Mouse (Mus musculus): ENCODE data around the gene Sgsm1.

Gene Sgsm1

DNA sequence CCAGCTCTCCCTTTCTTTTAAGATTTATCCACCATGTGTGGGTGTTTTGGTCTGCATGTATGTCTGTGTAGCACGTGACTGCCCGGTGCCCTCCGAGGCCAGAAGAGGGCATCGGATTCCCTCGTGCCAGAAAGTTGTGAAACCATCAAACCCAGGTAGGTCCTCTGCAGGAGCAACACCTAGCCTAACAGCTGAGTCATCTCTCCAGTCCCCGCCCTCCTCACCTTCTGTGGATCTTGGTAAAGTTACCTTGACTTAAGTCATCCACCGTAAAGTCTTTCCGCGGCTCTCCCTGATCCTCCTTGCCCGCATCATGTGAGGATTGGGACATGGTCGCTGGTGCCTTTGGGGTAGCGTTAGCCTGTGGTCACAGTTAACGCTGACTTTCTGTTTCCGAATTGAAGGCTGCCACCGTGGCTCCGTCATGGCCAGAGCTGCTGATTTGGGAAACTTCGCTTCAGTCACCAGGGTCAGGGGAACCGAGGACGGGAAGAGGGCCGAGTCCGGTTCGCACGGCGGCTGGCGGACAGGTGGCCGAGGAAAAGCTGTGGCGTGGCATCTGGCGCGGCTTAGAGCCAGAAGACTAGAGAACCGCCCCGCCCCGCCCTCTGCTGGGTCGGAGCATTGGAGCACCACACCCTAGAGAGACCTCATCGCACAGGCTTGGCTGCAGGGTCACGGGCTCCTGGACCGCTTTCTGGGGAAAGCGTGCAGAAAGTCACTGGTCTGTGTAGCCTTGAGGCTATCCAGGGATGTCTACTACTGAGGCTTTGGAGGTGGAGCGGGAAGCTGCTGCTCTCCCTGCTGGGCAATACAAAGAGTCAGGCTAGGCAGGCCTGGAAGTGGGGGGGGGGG is 13.4 kb upstream of the Sgsm1 start:
- no peak for DNase-seq (ENCODE audit: low spot score in 2 of 2)

DNA sequence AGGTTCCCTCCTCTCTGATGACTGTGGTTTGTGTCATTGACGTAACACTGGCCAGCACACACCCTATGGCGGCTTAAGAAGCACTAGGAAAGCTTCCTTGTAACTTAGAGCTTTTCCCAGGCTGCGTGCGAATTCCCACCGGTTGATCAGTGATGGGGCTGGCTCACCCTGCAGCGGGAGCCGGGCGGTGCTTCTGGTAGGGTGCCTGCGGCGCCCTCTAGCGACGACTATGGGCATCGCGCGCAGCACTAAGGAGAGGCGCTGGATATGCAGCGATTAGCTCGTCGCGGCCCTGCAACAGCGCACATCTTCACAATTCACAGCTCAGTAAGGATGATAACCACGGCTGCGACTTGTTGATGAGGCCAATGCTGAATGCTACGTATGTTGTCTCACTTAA is 3.4 kb upstream of the Sgsm1 start:
- DNase-seq (ENCODE audit: low spot score in 2 of 2), result peak in 1 of 2 experiments; percentile 9

DNA sequence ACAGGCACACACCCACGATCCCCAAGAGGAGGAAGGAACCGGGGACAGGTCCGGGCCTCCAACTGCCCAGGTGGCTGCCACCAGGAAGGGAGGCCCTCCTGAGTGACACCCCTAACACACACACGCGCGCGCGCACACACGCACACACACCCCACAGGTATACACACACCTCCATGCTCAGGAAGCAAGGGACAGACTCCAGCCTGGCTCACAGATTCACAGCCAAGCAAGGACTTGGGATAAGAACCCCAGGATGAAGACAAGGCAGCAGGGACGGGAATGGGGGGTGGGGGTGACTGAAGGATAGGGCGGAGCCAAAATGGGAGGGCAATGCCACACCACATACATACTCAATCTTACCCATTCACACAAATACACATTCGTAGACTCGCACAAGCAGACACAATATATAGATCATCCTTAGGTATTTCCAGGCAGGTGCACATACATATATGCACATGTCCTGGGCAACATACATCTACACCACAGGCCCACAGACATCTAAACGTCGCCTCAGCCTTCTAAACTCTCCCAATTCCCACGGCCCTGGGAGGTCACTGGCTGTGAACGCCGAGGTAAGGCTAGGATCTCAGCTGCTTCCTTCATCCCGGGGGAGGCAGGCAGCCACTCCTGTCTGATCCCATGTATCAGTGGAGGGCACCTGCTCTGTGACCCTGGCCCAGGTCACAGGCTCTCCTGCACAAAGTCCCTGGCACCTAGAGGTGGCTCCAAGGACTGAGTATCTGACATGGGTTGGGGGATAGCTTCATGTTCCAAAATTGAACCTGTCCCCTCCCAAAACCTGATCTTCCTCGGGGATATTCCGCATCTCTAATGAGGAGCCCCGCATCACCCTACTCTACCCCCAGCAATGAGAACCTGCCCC is 852 bp downstream of the Sgsm1 start:
- DNase-seq (ENCODE audit: low spot score in 2 of 2), result no peak

DNA sequence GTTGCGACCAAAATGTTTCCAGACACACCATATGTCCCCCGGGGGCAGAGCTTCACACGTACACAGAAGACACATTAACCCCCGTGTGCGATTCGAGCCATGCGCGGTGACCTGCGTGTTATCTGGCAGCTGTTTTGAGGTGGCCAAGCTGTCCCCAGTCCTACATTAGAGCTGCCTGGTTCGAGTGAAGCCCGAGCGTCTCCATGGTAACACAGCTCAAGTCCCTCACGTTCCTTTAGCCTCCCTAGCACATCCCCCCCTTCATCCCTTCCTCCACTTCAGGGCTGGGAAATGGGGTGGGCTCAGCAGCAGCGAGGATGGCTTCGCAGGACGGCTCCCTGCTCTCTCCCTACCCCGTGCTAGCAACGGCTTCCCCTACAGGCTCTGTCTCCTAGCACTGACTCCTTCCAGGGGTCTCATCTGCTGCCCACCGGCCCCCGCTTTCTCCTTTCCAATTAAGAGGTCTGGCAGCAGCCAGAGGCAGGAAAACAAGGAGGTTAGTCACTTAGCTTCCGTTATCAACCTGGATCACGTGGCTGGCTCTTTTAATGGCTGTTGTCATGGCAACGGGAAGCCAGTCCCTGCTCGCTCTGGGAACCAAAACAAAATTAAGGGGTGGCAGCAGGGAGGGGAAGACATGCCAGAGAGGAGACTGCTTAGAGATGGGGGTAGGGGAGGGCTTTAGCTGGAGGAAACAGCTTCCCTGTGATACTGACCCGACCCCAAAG is 3.7 kb downstream of the Sgsm1 start:
- no peak for DNase-seq (ENCODE audit: low spot score in 2 of 2)

DNA sequence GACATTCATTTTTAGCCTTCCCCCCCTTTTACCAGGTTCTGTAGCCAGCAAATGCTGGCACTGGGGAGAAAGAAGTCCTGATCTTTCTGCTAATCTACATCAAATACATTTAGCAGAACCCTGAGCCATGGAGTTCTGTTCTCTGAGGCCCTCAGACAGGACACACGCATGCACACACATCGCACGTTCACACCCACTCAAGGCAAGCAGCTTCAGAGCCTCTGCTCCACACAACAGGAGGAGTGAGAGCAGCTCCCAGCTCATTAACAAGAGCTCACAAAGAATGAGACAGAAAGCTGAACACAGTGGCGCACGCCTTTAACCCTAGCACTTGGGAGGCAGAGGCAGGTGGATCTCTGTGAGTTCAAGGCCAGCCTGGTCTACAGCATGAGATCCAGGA is 6.1 kb downstream of the Sgsm1 start:
- DNase-seq (ENCODE audit: low spot score in 2 of 2), result no peak

DNA sequence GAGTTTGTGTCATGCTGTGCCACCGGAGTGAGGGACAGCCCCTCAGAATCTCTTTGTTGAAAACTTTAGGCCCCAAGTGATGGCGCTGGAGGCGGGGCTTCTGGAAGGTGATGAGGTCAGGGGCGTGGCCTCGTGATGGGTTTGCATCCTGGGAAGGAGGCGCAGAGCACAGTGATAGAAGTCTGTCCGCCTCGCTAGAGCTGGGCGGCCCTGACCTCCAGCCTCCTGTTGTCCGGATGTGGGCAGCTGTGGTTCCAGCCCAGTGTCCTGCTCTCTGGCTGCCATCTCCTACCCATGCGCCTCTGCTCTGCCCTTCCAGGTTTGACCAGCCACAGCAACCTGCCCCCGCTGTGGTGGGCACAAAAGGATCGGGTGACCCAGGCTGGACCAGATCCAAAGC is 8.7 kb downstream of the Sgsm1 start:
- no peak for DNase-seq (ENCODE audit: low spot score in 2 of 2)

DNA sequence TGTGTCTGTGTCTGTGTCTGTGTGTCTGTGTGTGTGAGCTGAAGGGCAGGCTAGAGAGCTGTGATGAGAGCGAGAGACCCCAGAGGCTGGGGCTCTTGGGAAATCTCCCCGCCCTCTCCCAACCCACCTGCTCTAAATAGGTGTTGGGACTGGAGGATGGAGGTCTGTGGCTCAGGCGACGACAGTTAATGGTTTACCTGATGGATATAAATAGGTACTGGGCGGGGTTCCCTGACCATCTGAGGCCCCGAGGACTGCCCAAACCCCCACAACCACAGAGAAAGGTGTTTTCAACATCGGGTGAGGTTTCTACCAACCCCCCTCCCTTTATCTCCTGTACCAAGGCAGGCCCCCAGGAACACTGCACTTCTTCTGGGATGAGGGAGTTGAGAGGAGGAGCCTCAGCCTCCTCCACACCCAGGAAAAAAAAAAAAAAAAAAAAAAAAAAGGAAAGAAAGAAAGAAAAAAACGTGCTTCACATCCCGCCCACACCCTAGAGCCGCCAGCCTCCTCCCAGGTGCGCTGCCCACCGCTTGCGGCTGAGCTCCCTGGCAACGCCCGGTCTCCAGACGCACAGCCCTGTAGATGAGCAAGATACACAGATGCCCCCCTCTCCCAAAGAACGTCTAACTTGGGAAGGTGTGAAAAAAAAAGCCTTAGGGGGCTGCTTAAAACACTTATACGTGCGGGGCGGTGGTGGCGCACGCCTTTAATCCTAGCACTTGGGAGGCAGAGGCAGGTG is 10.3 kb downstream of the Sgsm1 start:
- no peak for DNase-seq (ENCODE audit: low spot score in 2 of 2)

DNA sequence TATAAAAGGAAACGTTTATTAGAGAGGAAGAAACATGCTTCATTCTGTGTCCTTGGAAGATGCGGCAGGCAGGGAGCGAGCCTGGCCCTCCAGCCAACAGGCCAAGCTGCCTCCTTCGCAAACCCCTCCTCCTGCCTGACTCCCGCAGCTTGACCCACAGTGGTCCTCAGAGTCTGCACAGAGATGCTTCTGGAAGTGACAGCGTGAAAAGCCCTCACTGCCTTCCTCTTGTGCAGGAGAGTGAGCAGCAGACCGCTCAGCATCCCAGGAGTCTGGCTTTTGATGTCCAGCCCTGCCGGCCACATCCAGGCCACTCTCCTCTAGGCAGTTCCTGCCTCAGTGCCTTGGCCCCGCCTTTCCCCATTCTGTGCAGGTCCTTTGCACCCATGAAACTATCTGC is 11.2 kb downstream of the Sgsm1 start:
- no peak for DNase-seq (ENCODE audit: low spot score in 2 of 2)

DNA sequence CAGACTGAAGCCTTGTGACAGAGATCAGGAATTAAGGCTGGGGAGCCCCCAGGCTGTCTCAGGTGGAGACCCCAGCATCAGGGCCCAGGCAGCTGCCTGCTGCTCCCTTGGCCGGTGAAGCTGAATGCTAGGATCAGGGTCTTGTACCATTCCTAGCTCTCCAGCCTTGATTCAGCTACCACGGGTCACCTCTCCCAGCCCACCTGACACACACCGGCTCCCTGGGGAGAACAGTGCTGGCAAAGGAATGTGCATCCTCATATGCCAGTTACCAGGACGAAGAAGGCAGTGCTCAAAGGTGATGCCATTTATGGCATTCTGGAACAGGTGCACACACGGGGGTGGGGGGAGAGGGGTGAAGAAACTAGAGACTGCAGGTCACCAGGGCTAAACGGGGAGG is 11.8 kb downstream of the Sgsm1 start:
- DNase-seq (ENCODE audit: low spot score in 2 of 2), result no peak

DNA sequence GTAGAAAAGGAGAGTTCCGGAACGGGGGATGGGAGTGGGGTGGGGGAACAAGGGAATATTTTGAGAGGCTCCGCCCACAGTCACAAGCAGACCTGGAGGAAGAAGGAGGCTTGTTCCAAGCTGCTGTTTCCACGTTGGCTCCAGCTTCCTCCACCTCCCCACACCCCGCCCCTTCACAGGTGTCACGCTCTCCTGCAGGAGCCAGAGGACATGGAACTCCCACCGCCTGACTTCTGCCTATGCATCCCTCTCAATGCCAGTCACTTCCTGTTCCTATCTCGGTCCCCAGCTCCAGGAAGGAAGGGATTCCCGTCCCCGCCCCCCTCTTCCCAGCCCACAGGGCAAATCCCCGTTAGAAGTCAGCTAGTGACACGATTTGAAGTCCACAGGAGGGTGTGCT is 12.5 kb downstream of the Sgsm1 start:
- no peak for DNase-seq (ENCODE audit: low spot score in 2 of 2)

DNA sequence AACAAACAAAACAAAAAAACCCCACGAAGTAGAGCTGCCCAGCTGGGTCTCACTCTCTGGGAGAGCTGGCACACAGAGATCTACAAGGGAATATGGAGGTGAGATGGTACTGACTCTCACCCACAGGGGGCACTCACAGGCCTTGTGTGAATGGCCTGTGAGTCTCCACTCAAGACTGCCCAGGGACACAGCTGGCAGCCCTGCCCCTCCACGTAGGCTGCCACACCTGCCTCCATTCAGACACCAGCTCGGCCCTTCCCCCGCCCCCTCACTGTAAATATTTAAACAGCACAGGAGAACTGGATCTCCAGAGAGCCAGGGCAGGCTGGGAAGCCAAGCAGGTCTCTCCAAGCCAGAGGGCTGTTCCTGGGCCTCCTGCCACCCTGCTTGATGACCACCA is 14.8 kb downstream of the Sgsm1 start:
- no peak for DNase-seq (ENCODE audit: low spot score in 2 of 2)

DNA sequence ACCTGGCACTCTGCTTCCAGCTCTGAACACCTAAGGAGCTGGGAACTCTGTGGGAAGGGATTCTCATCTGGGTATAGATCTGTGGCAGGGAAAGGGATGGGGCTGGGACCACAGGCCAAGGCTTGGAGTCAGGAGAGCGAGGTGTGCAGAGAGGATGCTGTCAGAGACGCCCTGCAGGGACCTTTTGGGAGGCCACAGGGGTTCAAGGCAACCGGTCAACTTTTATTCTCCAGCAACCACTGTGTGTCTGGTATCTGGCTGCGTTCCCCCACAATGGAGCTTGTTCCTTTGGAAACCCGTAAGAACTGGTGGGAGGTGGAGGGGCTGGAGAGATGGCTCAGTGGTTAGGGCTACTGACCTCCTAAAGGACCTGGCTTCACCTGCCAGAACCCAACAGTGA is 16.0 kb downstream of the Sgsm1 start:
- DNase-seq (ENCODE audit: low spot score in 2 of 2), result no peak

DNA sequence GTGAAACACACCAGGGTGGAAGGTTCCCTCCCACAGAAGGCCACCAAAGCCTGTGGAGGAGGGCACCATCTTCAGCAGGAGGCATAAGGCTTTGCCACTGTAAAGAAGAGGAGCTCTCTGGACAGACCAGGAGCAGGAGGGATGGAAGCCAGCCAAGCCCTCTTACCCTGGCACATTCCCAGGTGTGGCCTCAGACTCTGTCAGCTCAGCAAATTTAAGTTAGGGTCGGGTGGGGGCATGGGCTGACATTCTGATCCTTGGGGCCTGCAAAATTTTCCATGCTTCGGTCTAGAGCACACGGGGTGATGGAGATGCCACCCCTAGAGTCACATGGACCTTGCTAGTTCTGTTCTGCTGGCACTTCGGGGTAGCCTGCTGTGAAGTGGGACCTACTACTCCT is 17.1 kb downstream of the Sgsm1 start:
- DNase-seq (ENCODE audit: low spot score in 2 of 2), result no peak

DNA sequence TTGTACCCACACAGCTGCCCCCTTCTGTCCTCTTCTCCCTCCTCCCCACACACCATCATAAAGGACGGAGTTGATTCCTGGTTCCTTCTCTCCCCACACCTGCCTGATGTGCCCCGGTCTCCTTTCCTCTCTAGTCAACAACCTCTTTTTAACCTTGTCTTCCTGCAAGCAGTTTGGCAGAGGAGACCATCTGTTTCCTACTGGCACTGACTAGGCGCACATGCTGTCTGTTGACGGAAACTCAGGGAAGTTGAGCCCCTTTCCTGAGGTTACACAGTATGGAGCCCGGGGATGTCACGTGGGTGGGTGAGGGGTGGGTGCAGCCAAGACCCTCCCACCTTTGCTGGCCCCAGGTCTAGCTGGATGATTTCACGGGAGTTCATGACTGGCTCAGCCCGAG is 17.8 kb downstream of the Sgsm1 start:
- no peak for DNase-seq (ENCODE audit: low spot score in 2 of 2)

DNA sequence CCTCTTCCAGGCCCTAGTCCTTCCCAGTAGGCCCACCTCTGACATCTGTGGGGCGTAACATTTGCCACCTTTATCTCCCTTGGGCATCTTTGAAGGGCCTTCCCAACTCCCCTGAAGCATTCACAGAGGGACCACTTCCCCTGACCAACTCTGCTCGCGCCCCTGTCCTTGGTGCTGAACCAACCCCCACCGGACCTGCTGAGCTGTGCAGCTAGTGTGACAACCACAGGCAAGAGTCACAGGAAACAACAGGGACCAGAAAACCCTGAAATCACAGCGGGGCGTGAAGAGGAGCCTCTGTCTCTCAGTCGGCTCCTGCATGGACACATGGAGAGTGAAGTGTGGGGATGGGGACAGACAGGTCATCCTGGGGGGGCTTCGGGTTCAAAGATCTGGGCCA is 18.4 kb downstream of the Sgsm1 start:
- peak in 1 of 2 experiments; percentile 16 for DNase-seq (ENCODE audit: low spot score in 2 of 2)

DNA sequence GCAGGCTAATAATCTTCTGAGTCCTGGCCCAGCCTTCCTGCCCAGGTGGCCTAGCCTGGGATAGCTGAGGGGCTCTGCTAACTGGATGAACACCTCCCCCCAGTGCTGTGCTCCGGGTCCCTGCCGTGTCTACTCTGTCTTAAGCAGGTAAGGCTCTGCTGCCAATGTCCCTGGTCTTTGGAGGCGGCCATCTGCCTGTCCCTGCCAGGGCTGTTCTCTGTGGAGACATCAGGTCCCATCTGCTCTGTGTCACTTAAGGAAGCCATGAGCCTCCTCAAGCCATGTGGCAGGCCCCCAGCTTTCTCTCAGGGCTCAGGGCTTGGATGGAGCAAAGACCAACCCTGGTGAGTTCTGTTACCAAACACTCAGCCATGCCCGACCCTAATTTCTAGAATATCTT is 19.5 kb downstream of the Sgsm1 start:
- DNase-seq (ENCODE audit: low spot score in 2 of 2), result no peak

DNA sequence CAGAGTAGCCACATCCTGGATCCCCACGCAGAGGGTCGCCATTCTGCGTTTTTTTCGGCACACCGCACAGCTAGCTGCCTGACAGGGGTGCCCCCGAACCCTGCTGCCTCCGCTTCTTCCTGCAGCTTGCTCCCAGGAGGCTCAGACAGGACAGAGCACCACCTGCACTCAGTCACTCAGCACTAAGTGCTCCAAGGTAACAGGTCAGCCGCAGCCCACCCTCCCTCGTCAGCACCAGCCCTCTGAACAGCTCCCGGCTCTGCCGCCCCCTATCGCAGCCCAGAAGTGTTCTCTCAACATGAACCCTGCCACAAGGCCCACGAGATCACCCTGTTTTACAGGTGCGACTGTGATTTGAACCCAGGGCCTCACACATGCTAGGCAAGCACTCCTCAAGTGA is 20.4 kb downstream of the Sgsm1 start:
- DNase-seq (ENCODE audit: low spot score in 2 of 2), result no peak

DNA sequence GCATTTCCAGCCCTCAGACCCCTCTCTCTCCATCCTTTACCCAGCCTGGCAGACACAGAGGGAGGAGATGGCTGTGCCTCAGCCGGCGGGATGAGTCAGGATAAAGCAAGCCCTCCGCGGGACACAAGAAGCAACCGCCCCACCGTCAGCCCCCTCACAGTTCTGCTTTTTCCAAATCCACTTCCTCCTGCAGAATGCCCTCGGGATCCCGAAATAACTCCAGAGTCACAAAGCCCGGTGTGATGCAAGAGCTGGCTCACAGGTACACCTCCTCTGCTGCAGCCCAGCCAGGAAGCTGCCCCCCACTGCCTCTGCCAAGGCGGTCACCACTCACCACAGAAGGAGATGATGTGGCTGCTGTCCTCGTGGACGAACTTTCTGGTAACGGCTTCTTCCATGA is 22.1 kb downstream of the Sgsm1 start:
- no peak for DNase-seq (ENCODE audit: low spot score in 2 of 2)

DNA sequence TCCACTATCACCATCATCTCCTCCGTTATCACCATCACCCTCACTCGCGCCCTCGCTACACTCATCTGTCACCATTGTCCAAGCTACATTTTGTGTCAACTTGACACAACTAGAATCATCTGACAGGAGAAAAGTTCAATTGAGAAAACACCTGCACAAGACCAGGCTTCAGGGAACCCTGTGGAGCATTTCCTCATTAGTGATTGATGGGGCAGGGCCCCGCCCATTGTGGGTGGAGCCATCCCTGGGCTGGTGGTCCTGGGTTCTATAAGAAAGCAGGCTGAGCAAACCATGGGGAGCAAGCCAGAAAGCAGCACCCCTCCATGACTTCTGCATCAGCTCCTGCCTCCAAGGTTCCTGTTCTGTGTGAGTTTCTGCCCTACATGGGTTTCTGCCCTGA is 22.8 kb downstream of the Sgsm1 start:
- DNase-seq (ENCODE audit: low spot score in 2 of 2), result no peak

DNA sequence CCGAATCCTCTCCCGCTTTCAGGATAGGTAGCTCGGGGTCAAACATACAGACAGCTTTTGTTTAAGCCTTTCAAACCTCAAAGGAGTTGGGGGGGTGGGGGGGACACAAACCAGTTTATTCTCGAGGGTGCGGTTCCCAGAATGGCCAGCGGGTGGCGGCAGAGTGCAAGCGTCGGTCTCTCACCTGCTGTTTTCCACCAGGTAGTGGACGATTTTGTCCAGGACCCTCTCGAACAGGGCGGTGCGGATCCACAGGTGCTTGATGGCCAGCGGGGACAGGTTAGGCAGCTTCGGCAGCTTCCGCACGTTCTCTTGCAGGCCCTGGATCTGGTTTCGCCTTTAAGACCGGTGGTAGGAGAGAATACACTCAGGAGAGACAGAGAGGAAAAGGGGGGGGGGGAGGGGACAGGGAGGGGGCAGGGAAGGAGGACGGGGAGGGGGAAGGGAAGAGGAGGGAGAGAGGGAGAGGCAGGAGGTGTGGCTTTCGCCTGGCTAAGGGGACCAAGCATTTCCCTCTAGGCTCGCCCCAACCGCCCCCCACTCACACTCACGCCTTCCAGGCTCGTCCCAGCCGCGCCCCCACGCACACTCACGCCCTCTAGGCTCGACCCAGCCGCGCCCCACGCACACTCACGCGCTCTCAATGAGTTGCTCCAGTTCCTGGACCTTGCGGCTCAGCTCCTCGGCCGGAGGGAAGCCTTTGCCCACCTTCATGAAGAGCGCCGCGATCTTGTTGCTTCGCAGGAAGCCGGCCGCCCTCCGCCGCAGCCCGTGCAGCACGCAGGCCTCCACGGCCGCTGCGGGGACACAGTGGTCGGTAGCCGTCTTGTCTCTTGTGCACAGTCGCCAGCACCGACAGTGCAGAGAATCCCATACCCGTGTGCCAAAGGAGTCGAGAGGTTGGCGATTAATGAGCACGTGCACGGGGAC is 23.7 kb downstream of the Sgsm1 start:
- peak in 1 of 2 experiments; percentile 31 for DNase-seq (ENCODE audit: low spot score in 2 of 2)

DNA sequence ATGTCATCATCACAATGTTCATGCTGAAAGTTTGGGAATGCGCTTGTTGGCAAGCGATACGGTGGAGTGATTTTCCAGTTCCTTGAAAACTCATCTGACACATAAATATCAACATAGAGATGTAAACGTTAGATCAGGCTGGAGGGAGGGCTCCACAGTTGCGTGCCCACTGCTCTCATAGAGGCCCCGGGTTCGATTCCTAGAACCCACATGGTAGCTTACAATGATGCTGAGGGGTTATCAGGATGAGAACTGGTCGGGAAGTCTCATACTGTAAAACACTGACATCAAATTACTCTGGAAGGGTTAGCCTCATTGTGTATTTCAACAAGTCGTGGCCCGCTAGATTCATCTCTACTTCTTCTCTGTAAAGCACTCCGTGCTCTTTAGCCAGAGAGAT is 24.5 kb downstream of the Sgsm1 start:
- no peak for DNase-seq (ENCODE audit: low spot score in 2 of 2)
